Mouse (Mus musculus): Measurements from ENCODE around the gene Etnk2. TPM values are rescaled to one million over a fixed set of nuclear protein-coding genes. Genes with fewer than 3 reads are reported as not detected.

The Etnk2 gene
- total RNA-seq, 2 experiments from 2014 or later = 0.38 to 0.50 TPM

Other genes with a start within 250 kb of the Etnk2 start
- 10 to 100 TPM; 24.1 to 26.0 TPM for gene Ppp1r15b, start 232.4 kb upstream of the Etnk2 start, total RNA-seq (2021)
- 10 to 100 TPM; 64.2 to 79.7 TPM for gene Plekha6, start 199.4 kb upstream of the Etnk2 start, total RNA-seq (2021)
- gene Golt1a, start 53.8 kb upstream of the Etnk2 start, total RNA-seq (2021) = not detected
- gene Kiss1, start 41.7 kb upstream of the Etnk2 start, total RNA-seq (2021) = not detected
- under 1 TPM in 1 of 2 experiments, not detected in 1; 0.22 TPM for gene Ren1, start 13.1 kb upstream of the Etnk2 start, total RNA-seq (2021)
- 10 to 100 TPM; 16.1 to 16.7 TPM for gene Sox13, start 60.8 kb downstream of the Etnk2 start, total RNA-seq (2021)
- gene Snrpe, start 246.7 kb downstream of the Etnk2 start, total RNA-seq (2021) = 10 to 100 TPM; 72.0 to 79.2 TPM

Measured in heart, postnatal 36 days (tissue).